Comparison of ENCODE assay signal across 16 mouse cellular contexts in genomic region chr1:69469158-69469901, GRCm38 (mm10).
"Had no signal": no experiment of that assay in that cellular context is flagged by ENCODE, and none has a peak within 500 bp of the region (broad histone marks: within the 10 kb centered on the region; RNA-seq: fewer than 3 reads in every experiment).

No protein-coding gene starts in this region.

- H3K4me3 ChIP-seq: left cerebral cortex, adult 2 months; limb, embryonic 10.5 days; liver, embryonic 15.5 days; megakaryocyte, embryonic 14.5 days; midbrain, embryonic 15.5 days; neural tube, embryonic 13.5 days had no signal

- H3K27me3 ChIP-seq: liver, embryonic 15.5 days; megakaryocyte, embryonic 14.5 days; midbrain, embryonic 15.5 days; neural tube, embryonic 13.5 days had no signal

- ATAC-seq: midbrain, embryonic 15.5 days had no signal

- H3K9ac ChIP-seq: liver, embryonic 15.5 days; midbrain, embryonic 15.5 days; neural tube, embryonic 13.5 days had no signal

- H3K4me2 ChIP-seq: liver, embryonic 11.5 days; liver, embryonic 15.5 days; midbrain, embryonic 11.5 days; midbrain, embryonic 15.5 days; neural tube, embryonic 13.5 days had no signal

- H3K36me3 ChIP-seq: limb, embryonic 10.5 days; liver, embryonic 15.5 days; midbrain, embryonic 15.5 days; neural tube, embryonic 13.5 days had no signal

- H3K27ac ChIP-seq: left cerebral cortex, adult 2 months; limb, embryonic 10.5 days; liver, embryonic 15.5 days; macrophage; midbrain, embryonic 15.5 days; neural tube, embryonic 13.5 days had no signal

- DNase-seq: kidney, adult 2 months; kidney, postnatal 25 days; lung, adult 2 months; lung, postnatal 10 days; right cerebral cortex, adult 18-20 months; spleen, adult 18-20 months; thymus, postnatal 4 days had no signal

- H3K9me3 ChIP-seq: limb, embryonic 10.5 days; liver, embryonic 15.5 days; megakaryocyte, embryonic 14.5 days; midbrain, embryonic 15.5 days; neural tube, embryonic 13.5 days had no signal

- H3K4me1 ChIP-seq: liver, embryonic 15.5 days; megakaryocyte, embryonic 14.5 days; midbrain, embryonic 15.5 days had no signal
